Mouse (Mus musculus) kidney, adult 8-10 months (tissue): ENCODE measurements around the gene Vps37c.
A peak's percentile ranks its signal among the peaks of the same experiment; 100 is the strongest.

Experiments used
- DNase-seq, 2 experiments: peaks; one replicate each; pipeline ENCODE4 v3.0.0; 2022

Gene Vps37c

GRCm38 (mm10) chr19:10688537-10689352, at the start of gene Vps37c:
TSS of gene Vps37c (plus strand) at chr19:10688735.
- DNase-seq: peak; percentile 92 to 94

- DNase-seq: no peak
Measured at GRCm38 (mm10) chr19:10640080-10640479, 48.5 kb upstream of the Vps37c start.

GRCm38 (mm10) chr19:10640589-10641378, 47.8 kb upstream of the Vps37c start:
- no peak for DNase-seq

- DNase-seq: no peak
Measured at GRCm38 (mm10) chr19:10645616-10646015, 42.9 kb upstream of the Vps37c start.

GRCm38 (mm10) chr19:10648156-10648555, 40.4 kb upstream of the Vps37c start:
- no peak for DNase-seq

- no peak for DNase-seq
Measured at GRCm38 (mm10) chr19:10656058-10656457, 32.5 kb upstream of the Vps37c start.

- DNase-seq: peak; percentile 25 to 34
Measured at GRCm38 (mm10) chr19:10657742-10658141, 30.8 kb upstream of the Vps37c start.

GRCm38 (mm10) chr19:10658406-10658805, 30.1 kb upstream of the Vps37c start:
- no peak for DNase-seq

- DNase-seq: no peak
Measured at GRCm38 (mm10) chr19:10661373-10661772, 27.2 kb upstream of the Vps37c start.

- no peak for DNase-seq
Measured at GRCm38 (mm10) chr19:10661919-10662318, 26.6 kb upstream of the Vps37c start.

GRCm38 (mm10) chr19:10662665-10663064, 25.9 kb upstream of the Vps37c start:
- no peak for DNase-seq

GRCm38 (mm10) chr19:10665093-10665492, 23.4 kb upstream of the Vps37c start:
- no peak for DNase-seq

- peak; percentile 37 to 68 for DNase-seq
Measured at GRCm38 (mm10) chr19:10665499-10665898, 23.0 kb upstream of the Vps37c start.

- DNase-seq: no peak
Measured at GRCm38 (mm10) chr19:10671319-10671718, 17.2 kb upstream of the Vps37c start.

- DNase-seq: no peak
Measured at GRCm38 (mm10) chr19:10671854-10672417, 16.6 kb upstream of the Vps37c start.

- no peak for DNase-seq
Measured at GRCm38 (mm10) chr19:10673275-10673674, 15.3 kb upstream of the Vps37c start.

- DNase-seq: no peak
Measured at GRCm38 (mm10) chr19:10676656-10677055, 11.9 kb upstream of the Vps37c start.

- peak; percentile 75 to 90 for DNase-seq
Measured at GRCm38 (mm10) chr19:10677915-10678771, 10.4 kb upstream of the Vps37c start, which contains the start of gene Pga5. TSS of gene Pga5 (minus strand) at chr19:10678071.

GRCm38 (mm10) chr19:10678772-10679067, 9.8 kb upstream of the Vps37c start:
- DNase-seq: no peak

GRCm38 (mm10) chr19:10681571-10681970, 7.0 kb upstream of the Vps37c start:
- DNase-seq: no peak

- DNase-seq: peak; percentile 77 to 84
Measured at GRCm38 (mm10) chr19:10685081-10685480, 3.5 kb upstream of the Vps37c start.

GRCm38 (mm10) chr19:10685727-10686126, 2.8 kb upstream of the Vps37c start:
- DNase-seq: no peak
